Mouse (Mus musculus) embryonic facial prominence, embryonic 10.5 days (tissue): ENCODE results near the gene Tmbim6. TPM values are rescaled to one million over a fixed set of nuclear protein-coding genes. Genes with fewer than 3 reads are reported as not detected.

Experiments
- DNase-seq: peaks from one replicate; pipeline ENCODE4 v3.0.0-alpha.2; 2017; ENCODE audit warnings: low spot score
- H3K27ac ChIP-seq: fragments of 300-500 bp; sonication (generic); replicated peaks from 2 replicates; pipeline ENCODE4 v1.5.1; 2016; ENCODE audit warnings: mild to moderate bottlenecking
- H3K27me3 ChIP-seq: fragments of 300-500 bp; sonication (generic); replicated peaks from 2 replicates; pipeline ENCODE4 v1.6.1; 2016; ENCODE audit warnings: low read depth, mild to moderate bottlenecking; ENCODE audit not compliant: poor library complexity, severe bottlenecking
- H3K36me3 ChIP-seq: fragments of 300-500 bp; sonication (generic); replicated peaks from 2 replicates; pipeline ENCODE4 v1.6.1; 2016; ENCODE audit warnings: mild to moderate bottlenecking, moderate library complexity
- H3K4me1 ChIP-seq: fragments of 300-500 bp; sonication (generic); 2 replicates; pipeline ENCODE4 v1.6.1; 2016
- H3K4me3 ChIP-seq: fragments of 300-500 bp; sonication (generic); 2 replicates; pipeline ENCODE4 v1.5.1; 2016; ENCODE audit warnings: mild to moderate bottlenecking, moderate library complexity
- H3K9me3 ChIP-seq: fragments of 300-500 bp; sonication (generic); 2 replicates; pipeline ENCODE4 v1.6.1; 2016; ENCODE audit warnings: mild to moderate bottlenecking
- WGBS: fragments of 180-500 bp; shearing (Covaris S2); methylation state at CpG from one replicate; pipeline ENCODE4 v1.1.7; 2016; 5-methylcytosine and 5-hydroxymethylcytosine counted together
- polyA plus RNA-seq: library from polyadenylated mRNA; unstranded; fragments of >200 nt; fragmentation: Nextera tagmentation; extraction: Ambion mirVana; gene quantifications from 2 replicates; pipeline ENCODE4 v1.2.1, GENCODE M21; 2016

Tmbim6 gene
- polyA plus RNA-seq, 1 experiment from 2014 or later: 262 TPM

- WGBS: 78% methylated on average over 4 of the region's 4 CpGs
- Histone ChIP-seq H3K9me3 (no peaks in the 10 kb centered on the region), H3K4me1 (peaks cover 22% of the 10 kb centered on the region), H3K27ac (no peak overlapping the region), H3K4me3 (no peak overlapping the region), H3K36me3 (no peaks in the 10 kb centered on the region), H3K27me3 (no peaks in the 10 kb centered on the region)
- DNase-seq: no peak
Measured at GRCm38 (mm10) chr15:99387976-99388375, 4.7 kb upstream of the Tmbim6 start.

DNA sequence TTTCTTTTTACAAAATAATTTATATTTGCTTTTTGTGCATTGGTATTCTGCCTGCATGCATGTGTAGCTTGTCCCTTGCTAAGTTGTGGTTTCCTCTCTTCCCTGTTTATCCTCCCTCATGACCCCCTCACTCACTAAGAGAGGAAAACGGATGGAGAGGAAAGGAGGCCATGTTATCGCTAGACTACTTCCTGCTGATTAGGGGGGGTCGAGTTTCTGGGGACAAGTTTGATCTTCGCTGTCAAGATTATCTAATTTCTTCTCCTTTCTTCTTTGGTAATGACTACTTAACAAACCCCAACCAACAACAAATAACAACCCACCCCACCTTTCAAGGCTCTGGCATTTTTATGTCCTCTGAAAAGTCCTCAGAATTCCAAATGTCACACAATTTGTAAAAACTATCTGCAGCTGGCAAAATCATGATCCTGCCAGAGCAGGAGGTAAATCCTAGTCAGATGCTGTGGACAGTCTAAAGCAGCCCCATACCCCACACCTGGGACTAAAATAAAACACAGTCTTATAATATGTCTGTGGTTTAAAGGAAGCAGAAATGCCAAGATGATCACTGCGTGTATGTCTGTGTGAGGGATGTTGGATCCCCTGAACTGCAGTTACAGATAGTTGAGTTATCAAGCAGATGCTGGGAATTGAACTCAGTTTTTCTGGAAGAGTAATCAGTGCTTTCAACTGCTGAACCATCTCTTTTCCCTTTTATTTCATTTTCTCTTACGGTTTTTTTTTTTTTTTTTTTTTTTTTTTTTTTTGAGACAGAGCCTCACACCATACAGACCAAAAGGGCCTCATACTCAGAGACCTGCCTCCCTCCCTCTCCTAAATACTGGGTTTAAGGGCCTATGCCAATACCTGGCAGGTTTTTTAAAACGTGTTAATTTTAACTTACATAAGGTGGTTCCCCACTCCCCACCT, 1.9 kb upstream of the Tmbim6 start:
- no peaks in the 10 kb centered on the region for H3K9me3 ChIP-seq
- 68% methylated on average over 7 of the region's 7 CpGs for WGBS
- no peaks in the 10 kb centered on the region for H3K27me3 ChIP-seq

DNA sequence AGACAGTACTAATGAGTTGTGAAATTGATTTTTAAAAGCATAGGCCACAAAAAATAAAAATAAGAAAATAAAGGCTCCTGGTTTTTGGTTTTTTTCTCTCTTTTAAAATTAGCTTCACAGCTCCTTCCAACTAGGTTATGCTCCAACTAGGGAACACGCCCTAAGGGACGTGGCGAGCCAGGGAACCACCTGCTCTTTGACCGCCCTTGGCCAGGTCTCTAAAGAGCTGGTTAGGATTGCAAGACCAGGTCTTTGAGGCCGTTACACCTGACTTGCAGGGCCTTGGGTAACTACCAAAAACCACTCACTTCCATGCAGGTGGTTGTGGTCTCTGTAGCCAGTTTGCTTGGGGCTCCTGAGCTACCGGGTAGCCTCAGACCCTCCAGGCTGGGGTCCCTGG, 707 bp upstream of the Tmbim6 start:
- H3K36me3 ChIP-seq: no peaks in the 10 kb centered on the region; the same call in 1 of the 2 replicates
- peaks cover 48% of the 10 kb centered on the region for H3K4me1 ChIP-seq
- no peak for DNase-seq
- H3K4me3 ChIP-seq: peak overlapping the region; percentile 94
- H3K27me3 ChIP-seq: no peaks in the 10 kb centered on the region
- H3K27ac ChIP-seq: peak overlapping the region; percentile 94
- no peaks in the 10 kb centered on the region for H3K9me3 ChIP-seq
- 86% methylated on average over 6 of the region's 6 CpGs for WGBS

More for the DNA sequence above, 1.9 kb upstream of the Tmbim6 start:
- Histone ChIP-seq H3K27ac (no peak overlapping the region), H3K4me1 (peaks cover 36% of the 10 kb centered on the region), H3K4me3 (no peak overlapping the region), H3K36me3 (no peaks in the 10 kb centered on the region; the same call in 1 of the 2 replicates)
- DNase-seq: no peak

GRCm38 (mm10) chr15:99393386-99394252, 937 bp downstream of the Tmbim6 start:
- Histone ChIP-seq H3K4me3 (peak overlapping the region; percentile 94), H3K9me3 (no peaks in the 10 kb centered on the region), H3K36me3 (no peaks in the 10 kb centered on the region; the same call in 1 of the 2 replicates), H3K27ac (peak overlapping the region; percentile 94), H3K27me3 (no peaks in the 10 kb centered on the region), H3K4me1 (peaks cover 53% of the 10 kb centered on the region)
- 12% methylated on average over 24 of the region's 24 CpGs for WGBS
- DNase-seq: no peak

GRCm38 (mm10) chr15:99396462-99396861, 3.8 kb downstream of the Tmbim6 start:
- no peaks in the 10 kb centered on the region for H3K9me3 ChIP-seq
- DNase-seq: no peak
- no peaks in the 10 kb centered on the region for H3K27me3 ChIP-seq
- H3K4me1 ChIP-seq: peaks cover 62% of the 10 kb centered on the region
- H3K36me3 ChIP-seq: peaks cover 19% of the 10 kb centered on the region
- no peak overlapping the region for H3K4me3 ChIP-seq
- no peak overlapping the region for H3K27ac ChIP-seq
- WGBS: 71% methylated on average over 1 of the region's 1 CpGs

DNA sequence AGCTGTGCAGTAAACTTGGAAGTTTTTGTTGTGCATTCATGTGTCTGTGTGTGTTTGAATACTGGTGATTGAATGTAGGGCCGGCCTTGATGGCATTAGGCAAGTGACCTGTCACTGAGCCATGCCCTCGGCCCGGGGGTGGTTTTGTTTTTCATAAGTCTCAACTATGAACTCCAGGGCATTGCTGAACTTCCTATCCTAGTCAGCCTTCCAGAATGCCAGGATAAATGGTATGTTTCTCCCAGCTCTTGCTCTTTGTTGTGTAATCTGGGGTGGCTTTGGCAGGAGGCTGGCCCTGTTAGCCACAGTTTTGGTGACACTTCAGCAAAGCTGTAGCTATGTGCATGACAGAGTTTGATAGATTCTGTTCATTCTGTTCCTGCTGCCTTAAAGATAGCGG, 4.2 kb downstream of the Tmbim6 start:
- DNase-seq: no peak
- peaks cover 23% of the 10 kb centered on the region for H3K36me3 ChIP-seq
- H3K9me3 ChIP-seq: no peaks in the 10 kb centered on the region
- H3K27me3 ChIP-seq: no peaks in the 10 kb centered on the region
- no peak overlapping the region for H3K27ac ChIP-seq
- no peak overlapping the region for H3K4me3 ChIP-seq
- peaks cover 58% of the 10 kb centered on the region for H3K4me1 ChIP-seq
- WGBS: 74% methylated on average over 4 of the region's 4 CpGs

DNA sequence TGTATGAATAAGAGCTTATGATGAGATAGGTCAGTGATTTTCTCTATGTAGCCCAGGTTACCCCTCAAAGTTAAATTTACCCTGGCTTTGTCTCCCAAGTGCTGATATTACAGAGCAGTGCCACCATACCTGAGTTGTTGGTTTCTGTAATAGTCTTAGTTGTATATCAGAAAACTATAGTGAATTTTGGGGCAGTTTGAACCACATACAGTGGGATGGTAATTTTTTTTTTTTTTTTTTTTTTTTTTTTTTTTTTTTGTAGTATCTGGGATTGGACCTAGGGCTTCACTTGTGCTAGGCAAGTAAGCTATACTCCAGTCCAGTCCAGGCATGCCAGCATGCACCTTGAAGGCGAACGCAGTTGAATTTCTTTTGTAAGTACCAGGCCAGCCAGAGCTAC, 4.9 kb downstream of the Tmbim6 start:
- Histone ChIP-seq H3K36me3 (peaks cover 31% of the 10 kb centered on the region), H3K27ac (no peak overlapping the region), H3K27me3 (no peaks in the 10 kb centered on the region), H3K4me1 (peaks cover 51% of the 10 kb centered on the region), H3K4me3 (no peak overlapping the region), H3K9me3 (no peaks in the 10 kb centered on the region)
- 95% methylated on average over 2 of the region's 2 CpGs for WGBS
- DNase-seq: no peak

DNA sequence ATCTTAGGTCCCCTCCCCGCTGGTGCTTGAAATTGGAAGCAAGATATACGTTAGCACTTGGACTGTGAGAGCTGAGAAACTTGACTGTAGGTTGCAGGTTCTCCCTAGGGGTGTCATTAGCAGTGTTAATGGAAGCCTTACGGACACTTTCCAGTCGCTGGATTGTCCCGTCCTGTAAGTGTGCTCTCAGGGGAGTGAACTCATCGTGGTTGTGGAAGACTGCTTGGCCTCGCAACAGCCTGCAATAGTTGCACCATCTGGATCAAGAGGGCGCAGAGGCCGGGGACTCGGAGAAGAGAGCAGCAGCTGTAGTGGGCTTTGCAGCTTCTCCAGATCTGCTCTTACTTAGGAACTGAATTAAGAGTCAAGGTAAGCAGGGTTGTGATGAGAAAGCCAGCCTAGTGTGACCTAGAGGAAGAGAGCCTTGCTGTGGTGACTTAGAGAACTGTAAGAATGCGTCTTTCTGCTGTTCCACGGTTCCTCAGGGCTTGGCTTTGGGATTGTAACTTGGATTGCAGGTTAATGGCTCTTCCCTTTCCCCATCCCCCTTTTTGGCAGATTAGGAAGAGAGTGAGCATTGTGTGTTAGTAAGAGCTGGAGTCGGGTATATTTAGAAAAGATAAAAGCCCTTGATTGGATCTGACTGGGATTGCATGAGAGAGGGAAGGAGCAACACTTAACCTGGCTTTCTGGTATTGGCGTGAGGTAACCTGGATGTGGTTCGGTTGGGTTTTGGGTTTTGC, 7.0 kb downstream of the Tmbim6 start:
- Histone ChIP-seq H3K27ac (no peak overlapping the region), H3K36me3 (peaks cover 51% of the 10 kb centered on the region), H3K4me3 (no peak overlapping the region), H3K4me1 (peaks cover 38% of the 10 kb centered on the region), H3K9me3 (no peaks in the 10 kb centered on the region), H3K27me3 (no peaks in the 10 kb centered on the region)
- DNase-seq: no peak
- WGBS: 84% methylated on average over 15 of the region's 15 CpGs

- WGBS: 91% methylated on average over 6 of the region's 6 CpGs
- Histone ChIP-seq H3K4me1 (peaks cover 28% of the 10 kb centered on the region), H3K36me3 (peaks cover 61% of the 10 kb centered on the region), H3K4me3 (no peak overlapping the region), H3K27me3 (no peaks in the 10 kb centered on the region), H3K27ac (no peak overlapping the region), H3K9me3 (no peaks in the 10 kb centered on the region)
- no peak for DNase-seq
Measured at GRCm38 (mm10) chr15:99400602-99401001, 7.9 kb downstream of the Tmbim6 start.

DNA sequence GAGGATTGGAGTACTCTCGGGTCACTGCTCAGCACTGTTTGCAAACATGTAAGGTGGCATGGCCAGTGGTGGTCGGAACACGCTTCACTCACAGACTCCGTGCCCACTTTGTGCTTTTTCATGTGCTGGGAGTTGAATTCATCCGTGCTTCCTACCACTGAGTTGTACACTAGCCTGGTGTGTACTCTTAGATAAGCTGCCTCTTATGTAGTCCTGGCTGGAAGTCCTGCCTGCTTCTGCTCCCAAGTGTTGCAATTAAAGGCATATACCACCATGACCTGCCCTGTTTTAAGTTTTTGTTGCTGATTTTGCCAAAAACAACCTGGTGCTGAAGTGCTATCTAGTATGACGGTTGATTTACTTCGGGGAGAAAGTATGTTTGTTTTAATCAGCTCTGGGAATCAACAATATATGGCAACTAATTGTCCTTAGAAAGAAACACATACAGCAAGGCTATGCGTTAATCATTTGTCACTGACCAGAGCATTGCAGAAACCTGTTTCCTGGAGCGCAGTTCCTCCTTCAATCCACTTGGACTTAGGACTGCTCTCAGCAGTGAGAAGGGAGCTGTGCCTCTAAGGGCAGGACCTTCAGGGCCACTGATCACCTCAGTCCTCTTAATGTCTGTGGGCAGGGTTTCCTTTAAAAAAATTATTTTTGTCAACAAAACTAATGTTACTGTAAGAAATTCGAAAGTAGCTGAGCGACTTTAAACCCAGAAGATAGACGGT, 10.6 kb downstream of the Tmbim6 start:
- 94% methylated on average over 12 of the region's 12 CpGs for WGBS
- no peak overlapping the region for H3K27ac ChIP-seq
- H3K4me1 ChIP-seq: peaks cover 13% of the 10 kb centered on the region
- H3K36me3 ChIP-seq: peaks cover 88% of the 10 kb centered on the region
- no peaks in the 10 kb centered on the region for H3K27me3 ChIP-seq
- H3K4me3 ChIP-seq: no peak overlapping the region
- no peak for DNase-seq
- H3K9me3 ChIP-seq: no peaks in the 10 kb centered on the region

- H3K27me3 ChIP-seq: no peaks in the 10 kb centered on the region
- DNase-seq: no peak
- H3K9me3 ChIP-seq: no peaks in the 10 kb centered on the region
- no peak overlapping the region for H3K27ac ChIP-seq
- no peak overlapping the region for H3K4me3 ChIP-seq
- no peaks in the 10 kb centered on the region for H3K4me1 ChIP-seq
- H3K36me3 ChIP-seq: peaks cover 98% of the 10 kb centered on the region
- 94% methylated on average over 9 of the region's 9 CpGs for WGBS
Measured at GRCm38 (mm10) chr15:99405150-99405549, 12.5 kb downstream of the Tmbim6 start.
